ENCODE assay signal across 8 mouse cellular contexts in genomic region chr15:102693600-102693999, GRCm38 (mm10). TPM values are rescaled to one million over a fixed set of nuclear protein-coding genes. Genes with fewer than 3 reads are reported as not detected.
A peak's percentile ranks its signal among the peaks of the same experiment; 100 is the strongest.
DNase-seq lines count a peak whose midpoint lies in the region; ATAC-seq and TF ChIP-seq lines count a peak whose summit lies in the region.

No protein-coding gene starts in this region.

- peak; percentile 77 for ATAC-seq in frontal cortex, adult (ENCODE audit: low TSS enrichment)
- ATAC-seq in hindbrain, embryonic 16.5 days: peak; percentile 76

- peak overlapping the region; percentile 58 for H3K9ac ChIP-seq in hindbrain, embryonic 16.5 days (ENCODE audit: low read depth, low read length)

- no peaks in the 10 kb centered on the region for H3K9me3 ChIP-seq in hindbrain, embryonic 16.5 days (ENCODE audit: control insufficient read depth, low read length)

- no peaks in the 10 kb centered on the region for H3K27me3 ChIP-seq in cerebellum, adult 2 months (ENCODE audit: control insufficient read depth, insufficient read depth, low read length)
- peaks cover 26% of the 10 kb centered on the region for H3K27me3 ChIP-seq in hindbrain, embryonic 16.5 days (replicated peaks; ENCODE audit: control insufficient read depth, insufficient read depth, low read length)

- no peaks in the 10 kb centered on the region for H3K36me3 ChIP-seq in hindbrain, embryonic 16.5 days (ENCODE audit: control insufficient read depth, insufficient read depth, low read length)

- no peak for TF ChIP-seq CTCF in cerebellum, adult 2 months (IDR thresholded peaks at IDR 0.05; ENCODE audit: borderline replicate concordance, insufficient read depth, low read depth, low read length)

- H3K4me2 ChIP-seq in hindbrain, embryonic 16.5 days (ENCODE audit: low read length): peak overlapping the region; percentile 73

- no peak for TF ChIP-seq POLR2A in cerebellum, adult 2 months (IDR thresholded peaks at IDR 0.05; ENCODE audit: borderline replicate concordance, insufficient read depth, low read length)

- H3K4me1 ChIP-seq in cerebellum, adult 2 months (ENCODE audit: control insufficient read depth, insufficient read depth, low read length): 0 out of 2 replicates have a peak, but pooled peaks cover 4% of the 10 kb centered on the region
- H3K4me1 ChIP-seq in hindbrain, embryonic 16.5 days (ENCODE audit: control insufficient read depth, insufficient read depth, low read depth, low read length): peaks cover 21% of the 10 kb centered on the region

- peak overlapping the region; percentile 63 for H3K4me3 ChIP-seq in cerebellum, adult 2 months (replicated peaks; ENCODE audit: insufficient read depth, low read depth, low read length)
- peak overlapping the region; percentile 44 for H3K4me3 ChIP-seq in hindbrain, embryonic 16.5 days (ENCODE audit: low read length)

- DNase-seq in R1 (ENCODE audit: low read depth, low spot score): peak; percentile 96
- peak; percentile 82 to 94 for DNase-seq in cerebellum, adult 2 months
- DNase-seq in left cerebral cortex, adult 11 months (ENCODE audit: low spot score): peak; percentile 81
- DNase-seq in lung, postnatal 10 days: peak; percentile 74
- peak; percentile 91 to 94 for DNase-seq in right cerebral cortex, postnatal 10 days (ENCODE audit: low spot score in 2 of 2)
- DNase-seq in spleen, postnatal 14 days (ENCODE audit: low spot score in 2 of 2): no peak

- WGBS in cerebellum, adult 2 months: under 1% methylated on average over 11 of the region's 11 CpGs
- 1% methylated on average over 11 of the region's 11 CpGs for WGBS in hindbrain, embryonic 16.5 days

- no peak overlapping the region for H3K27ac ChIP-seq in cerebellum, adult 2 months (ENCODE audit: insufficient read depth, low read length)
- peak overlapping the region; percentile 87 for H3K27ac ChIP-seq in hindbrain, embryonic 16.5 days (ENCODE audit: low read depth, low read length)

RNA-seq across cellular contexts. Expression of gene Atp5g2, which starts 21.4 kb away (rescaled TPM):
- 391 and 398 TPM in 2 replicates for polyA plus RNA-seq in cerebellum, adult 2 months (2012; rRNA removed)
- 41.0 and 50.2 TPM in 2 replicates for polyA plus RNA-seq in hindbrain, embryonic 16.5 days (2015; fragmentation: Nextera tagmentation; extraction: Ambion mirVana)

RNA-seq across cellular contexts. Expression of gene Calcoco1, which starts 28.4 kb away (rescaled TPM):
- polyA plus RNA-seq in cerebellum, adult 2 months (2012; rRNA removed): 55.8 and 56.0 TPM in 2 replicates
- polyA plus RNA-seq in hindbrain, embryonic 16.5 days (2015; fragmentation: Nextera tagmentation; extraction: Ambion mirVana): 34.6 and 40.9 TPM in 2 replicates

Comparison
In these comparisons a context has a peak if more than half of its experiments do, and no peak if none do; other contexts are left out.
1. DNase-seq: peak in R1 (single experiment), cerebellum, adult 2 months (2 of 2), left cerebral cortex, adult 11 months (single experiment), lung, postnatal 10 days (single experiment) and right cerebral cortex, postnatal 10 days (2 of 2); none in spleen, postnatal 14 days (0 of 2).